Mouse (Mus musculus): ENCODE data around the gene Tas2r122. TPM values are rescaled to one million over a fixed set of nuclear protein-coding genes. Genes with fewer than 3 reads are reported as not detected.
"Not testable (repeated sequence)": the region's sequence is repeated elsewhere in the genome, so short reads cannot be mapped to it uniquely, and the experiment has no call there.

Gene Tas2r122
- polyA plus RNA-seq (2012; rRNA removed), result not detected in 2 replicates

GRCm38 (mm10) chr6:132711828-132712227 lies at the start of gene Tas2r122:
Gene Tas2r122, minus strand, starts transcription at chr6:132711928.
- Histone ChIP-seq H3K36me3 (ENCODE audit: control insufficient read depth, insufficient read depth, low read length) (no peaks in the 10 kb centered on the region), H3K27ac (ENCODE audit: insufficient read depth, low read length) (no peak within 1 kb of the TSS), H3K27me3 (ENCODE audit: control insufficient read depth, insufficient read depth, low read length) (no peaks in the 10 kb centered on the region), H3K4me1 (ENCODE audit: control insufficient read depth, insufficient read depth, insufficient read length) (no peaks in the 10 kb centered on the region), H3K4me3 (ENCODE audit: extremely low read depth, insufficient read depth, insufficient read length) (no peak within 1 kb of the TSS)
- no peak for TF ChIP-seq POLR2A (IDR thresholded peaks at IDR 0.05; ENCODE audit: low read depth, low read length)
- TF ChIP-seq CTCF (IDR thresholded peaks at IDR 0.05; ENCODE audit: extremely low read depth, insufficient read depth, insufficient read length, insufficient replicate concordance), result no peak
- WGBS, result 79% methylated on average over 3 of the region's 3 CpGs
- DNase-seq (ENCODE audit: low read depth in 1 of 2, low spot score in 2 of 2), result no peak

- Histone ChIP-seq H3K4me3 (ENCODE audit: extremely low read depth, insufficient read depth, insufficient read length) (no peak within 1 kb of the TSS), H3K4me1 (ENCODE audit: control insufficient read depth, insufficient read depth, insufficient read length) (no peaks in the 10 kb centered on the region), H3K27me3 (ENCODE audit: control insufficient read depth, insufficient read depth, low read length) (no peaks in the 10 kb centered on the region), H3K27ac (ENCODE audit: insufficient read depth, low read length) (no peak within 1 kb of the TSS), H3K36me3 (ENCODE audit: control insufficient read depth, insufficient read depth, low read length) (no peaks in the 10 kb centered on the region)
- TF ChIP-seq POLR2A (IDR thresholded peaks at IDR 0.05; ENCODE audit: low read depth, low read length) (no peak), CTCF (IDR thresholded peaks at IDR 0.05; ENCODE audit: extremely low read depth, insufficient read depth, insufficient read length, insufficient replicate concordance) (no peak)
- WGBS, result 77% methylated on average over 1 of the region's 1 CpGs
- DNase-seq (ENCODE audit: low read depth in 1 of 2, low spot score in 2 of 2), result no peak
Observed at GRCm38 (mm10) chr6:132754430-132754829, 42.7 kb upstream of the Tas2r122 start, which contains the start of gene Tas2r124. Gene Tas2r124, plus strand, starts transcription at chr6:132754730.

GRCm38 (mm10) chr6:132750206-132750605 lies 38.5 kb upstream of the Tas2r122 start:
- 85% methylated on average over 2 of the region's 2 CpGs for WGBS
- Histone ChIP-seq H3K36me3 (ENCODE audit: control insufficient read depth, insufficient read depth, low read length) (no peaks in the 10 kb centered on the region), H3K27ac (ENCODE audit: insufficient read depth, low read length) (no peak overlapping the region), H3K4me1 (ENCODE audit: control insufficient read depth, insufficient read depth, insufficient read length) (no peaks in the 10 kb centered on the region), H3K4me3 (ENCODE audit: extremely low read depth, insufficient read depth, insufficient read length) (no peak overlapping the region), H3K27me3 (ENCODE audit: control insufficient read depth, insufficient read depth, low read length) (no peaks in the 10 kb centered on the region)
- TF ChIP-seq CTCF (IDR thresholded peaks at IDR 0.05; ENCODE audit: extremely low read depth, insufficient read depth, insufficient read length, insufficient replicate concordance) (no peak), POLR2A (IDR thresholded peaks at IDR 0.05; ENCODE audit: low read depth, low read length) (no peak)
- DNase-seq (ENCODE audit: low read depth in 1 of 2, low spot score in 2 of 2), result no peak

- TF ChIP-seq CTCF (IDR thresholded peaks at IDR 0.05; ENCODE audit: extremely low read depth, insufficient read depth, insufficient read length, insufficient replicate concordance) (no peak), POLR2A (IDR thresholded peaks at IDR 0.05; ENCODE audit: low read depth, low read length) (no peak)
- no peak for DNase-seq (ENCODE audit: low read depth in 1 of 2, low spot score in 2 of 2)
- 67% methylated on average over 2 of the region's 2 CpGs for WGBS
- Histone ChIP-seq H3K4me1 (ENCODE audit: control insufficient read depth, insufficient read depth, insufficient read length) (no peaks in the 10 kb centered on the region), H3K36me3 (ENCODE audit: control insufficient read depth, insufficient read depth, low read length) (no peaks in the 10 kb centered on the region), H3K4me3 (ENCODE audit: extremely low read depth, insufficient read depth, insufficient read length) (no peak within 1 kb of the TSS), H3K27ac (ENCODE audit: insufficient read depth, low read length) (no peak within 1 kb of the TSS), H3K27me3 (ENCODE audit: control insufficient read depth, insufficient read depth, low read length) (no peaks in the 10 kb centered on the region)
Observed at GRCm38 (mm10) chr6:132737935-132738334, 26.2 kb upstream of the Tas2r122 start, which contains the start of gene Tas2r115. Gene Tas2r115, minus strand, starts transcription at chr6:132738035.

- WGBS, result 72% methylated on average over 1 of the region's 1 CpGs
- TF ChIP-seq POLR2A (IDR thresholded peaks at IDR 0.05; ENCODE audit: low read depth, low read length) (no peak), CTCF (IDR thresholded peaks at IDR 0.05; ENCODE audit: extremely low read depth, insufficient read depth, insufficient read length, insufficient replicate concordance) (no peak)
- H3K36me3 ChIP-seq (ENCODE audit: control insufficient read depth, insufficient read depth, low read length), result no peaks in the 10 kb centered on the region
Observed at GRCm38 (mm10) chr6:132700907-132701306, 10.8 kb downstream of the Tas2r122 start, which contains the start of gene Tas2r121. Gene Tas2r121, minus strand, starts transcription at chr6:132701007.

GRCm38 (mm10) chr6:132691596-132691995 lies 20.1 kb downstream of the Tas2r122 start:
- H3K27ac ChIP-seq (ENCODE audit: insufficient read depth, low read length); H3K27me3 ChIP-seq (ENCODE audit: control insufficient read depth, insufficient read depth, low read length); H3K4me3 ChIP-seq (ENCODE audit: extremely low read depth, insufficient read depth, insufficient read length); DNase-seq (ENCODE audit: low read depth in 1 of 2, low spot score in 2 of 2); H3K4me1 ChIP-seq (ENCODE audit: control insufficient read depth, insufficient read depth, insufficient read length); H3K36me3 ChIP-seq (ENCODE audit: control insufficient read depth, insufficient read depth, low read length): not testable (repeated sequence)
- 77% methylated on average over 7 of the region's 7 CpGs for WGBS

More at GRCm38 (mm10) chr6:132700907-132701306, 10.8 kb downstream of the Tas2r122 start, which contains the start of gene Tas2r121:
- Histone ChIP-seq H3K27me3 (ENCODE audit: control insufficient read depth, insufficient read depth, low read length) (no peaks in the 10 kb centered on the region), H3K4me3 (ENCODE audit: extremely low read depth, insufficient read depth, insufficient read length) (no peak within 1 kb of the TSS), H3K4me1 (ENCODE audit: control insufficient read depth, insufficient read depth, insufficient read length) (no peaks in the 10 kb centered on the region), H3K27ac (ENCODE audit: insufficient read depth, low read length) (no peak within 1 kb of the TSS)
- no peak for DNase-seq (ENCODE audit: low read depth in 1 of 2, low spot score in 2 of 2)

Other genes with a start within 250 kb of the Tas2r122 start
- not detected in 2 replicates for gene Prh1, start 142.1 kb downstream of the Tas2r122 start, polyA plus RNA-seq (2012; rRNA removed)
- not detected in 2 replicates for gene Prp2, start 116.0 kb downstream of the Tas2r122 start, polyA plus RNA-seq (2012; rRNA removed)
- gene A630073D07Rik, start 60.4 kb downstream of the Tas2r122 start, polyA plus RNA-seq (2012; rRNA removed), result not detected in 2 replicates
- gene Tas2r120, start 55.0 kb downstream of the Tas2r122 start, polyA plus RNA-seq (2012; rRNA removed), result not detected in 2 replicates
- gene Tas2r121, start 10.9 kb downstream of the Tas2r122 start, polyA plus RNA-seq (2012; rRNA removed), result not detected in 2 replicates
- gene Tas2r115, start 26.1 kb upstream of the Tas2r122 start, polyA plus RNA-seq (2012; rRNA removed), result not detected in 2 replicates
- not detected in 2 replicates for gene Tas2r124, start 42.8 kb upstream of the Tas2r122 start, polyA plus RNA-seq (2012; rRNA removed)
- not detected in 2 replicates for gene Tas2r102, start 50.2 kb upstream of the Tas2r122 start, polyA plus RNA-seq (2012; rRNA removed)
- gene Tas2r136, start 66.2 kb upstream of the Tas2r122 start, polyA plus RNA-seq (2012; rRNA removed), result not detected in 2 replicates
- not detected in 2 replicates for gene Tas2r117, start 90.9 kb upstream of the Tas2r122 start, polyA plus RNA-seq (2012; rRNA removed)
- not detected in 2 replicates for gene Tas2r123, start 135.2 kb upstream of the Tas2r122 start, polyA plus RNA-seq (2012; rRNA removed)
- not detected in 2 replicates for gene Tas2r116, start 143.5 kb upstream of the Tas2r122 start, polyA plus RNA-seq (2012; rRNA removed)
- gene Tas2r110, start 156.1 kb upstream of the Tas2r122 start, polyA plus RNA-seq (2012; rRNA removed), result not detected in 2 replicates
- not detected in 2 replicates for gene Tas2r113, start 181.1 kb upstream of the Tas2r122 start, polyA plus RNA-seq (2012; rRNA removed)
- not detected in 2 replicates for gene Tas2r125, start 197.7 kb upstream of the Tas2r122 start, polyA plus RNA-seq (2012; rRNA removed)
- not detected in 2 replicates for gene Tas2r129, start 239.2 kb upstream of the Tas2r122 start, polyA plus RNA-seq (2012; rRNA removed)
- not detected in 2 replicates for gene Tas2r131, start 246.0 kb upstream of the Tas2r122 start, polyA plus RNA-seq (2012; rRNA removed)

All from spleen, adult 2 months (tissue).